Mouse (Mus musculus) neural tube, embryonic 13.5 days (tissue): ENCODE results near the gene Pgap2. TPM values are rescaled to one million over a fixed set of nuclear protein-coding genes. Genes with fewer than 3 reads are reported as not detected.
"Not testable (repeated sequence)": the region's sequence is repeated elsewhere in the genome, so short reads cannot be mapped to it uniquely, and the experiment has no call there.

Source experiments
- ATAC-seq: fragments of 200-750 bp; cut with Nextera tagmentation; 2 replicates; pipeline ENCODE4 v1.8.0; 2017; ENCODE audit warnings: low read depth, mild to moderate bottlenecking, moderate TSS enrichment, moderate library complexity
- H3K27ac ChIP-seq: fragments of 300-500 bp; sonication (generic); replicated peaks from 2 replicates; pipeline ENCODE4 v1.5.1; 2015; ENCODE audit warnings: moderate library complexity, mild to moderate bottlenecking, inconsistent platforms
- H3K27me3 ChIP-seq: fragments of 300-500 bp; sonication (generic); 2 replicates; pipeline ENCODE4 v1.6.1; 2015; ENCODE audit warnings: mild to moderate bottlenecking, inconsistent platforms
- H3K36me3 ChIP-seq: fragments of 300-500 bp; sonication (generic); 2 replicates; pipeline ENCODE4 v1.6.1; 2015; ENCODE audit warnings: mild to moderate bottlenecking, inconsistent platforms
- H3K4me1 ChIP-seq: fragments of 300-500 bp; sonication (generic); replicated peaks from 2 replicates; pipeline ENCODE4 v1.6.1; 2015; ENCODE audit warnings: inconsistent platforms
- H3K4me2 ChIP-seq: fragments of 300-500 bp; sonication (generic); 2 replicates; pipeline ENCODE4 v1.6.1; 2015; ENCODE audit warnings: inconsistent platforms, mild to moderate bottlenecking, moderate library complexity
- H3K4me3 ChIP-seq: fragments of 300-500 bp; sonication (generic); 2 replicates; pipeline ENCODE4 v1.5.1; 2015; ENCODE audit warnings: mild to moderate bottlenecking, inconsistent platforms
- H3K9ac ChIP-seq: fragments of 300-500 bp; sonication (generic); 2 replicates; pipeline ENCODE4 v1.6.1; 2015; ENCODE audit warnings: moderate library complexity, mild to moderate bottlenecking, inconsistent platforms
- H3K9me3 ChIP-seq: fragments of 300-500 bp; sonication (generic); 2 replicates; pipeline ENCODE4 v1.6.1; 2016; ENCODE audit warnings: inconsistent platforms
- WGBS: fragments of 180-500 bp; shearing (Covaris S2); methylation state at CpG from one replicate; pipeline ENCODE4 v1.1.7; 2015; 5-methylcytosine and 5-hydroxymethylcytosine counted together
- polyA plus RNA-seq: library from polyadenylated mRNA; unstranded; fragments of >200 nt; fragmentation: Nextera tagmentation; extraction: Ambion mirVana; gene quantifications from 2 replicates; pipeline ENCODE4 v1.2.1, GENCODE M21; 2015

Gene Pgap2
- polyA plus RNA-seq, 1 experiment from 2014 or later, result 47.5 TPM

DNA sequence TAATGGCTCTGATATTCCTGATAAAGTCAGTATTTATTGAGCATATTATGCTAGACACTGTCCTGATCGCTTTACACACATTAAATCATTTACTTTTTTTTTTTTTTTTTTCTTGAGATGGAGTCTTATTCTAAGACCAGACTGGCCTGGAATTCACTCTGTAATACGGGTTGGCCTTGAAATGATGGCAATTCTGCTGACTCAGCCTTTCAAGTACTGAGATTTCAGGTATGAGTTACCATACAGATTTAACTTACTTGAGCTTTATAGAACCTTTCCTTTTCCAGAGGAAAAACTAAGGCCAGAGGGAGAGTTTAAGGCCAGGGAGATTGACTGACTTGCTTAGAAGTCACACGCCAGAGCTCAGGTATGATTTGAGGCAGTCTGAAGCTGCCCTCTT is 46.6 kb downstream of the Pgap2 start:
- Histone ChIP-seq H3K4me1 (no peaks in the 10 kb centered on the region), H3K36me3 (no peaks in the 10 kb centered on the region), H3K9me3 (no peaks in the 10 kb centered on the region), H3K27ac (no peak overlapping the region), H3K4me2 (no peak overlapping the region), H3K9ac (no peak overlapping the region), H3K27me3 (no peaks in the 10 kb centered on the region), H3K4me3 (no peak overlapping the region)
- WGBS, result 87% methylated on average over 3 of the region's 3 CpGs
- no peak for ATAC-seq

DNA sequence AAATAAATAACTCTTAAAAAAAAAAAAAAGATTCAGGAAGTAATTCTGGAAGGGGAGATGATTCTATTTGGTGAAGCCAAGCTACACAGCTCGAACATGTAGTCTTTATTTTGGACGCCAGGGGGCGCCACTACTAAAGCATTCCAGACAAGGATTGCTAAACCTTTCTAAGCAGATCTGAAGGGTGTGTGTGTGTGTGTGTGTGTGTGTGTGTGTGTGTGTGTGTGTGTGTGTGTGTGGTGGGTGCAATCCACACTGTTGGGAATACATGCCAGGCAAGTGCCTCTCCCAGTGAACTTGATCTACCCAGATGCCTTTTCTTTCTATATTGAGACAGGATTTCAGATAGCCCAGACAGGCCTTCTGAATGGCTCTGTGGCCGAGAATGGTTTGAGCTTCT is 48.2 kb downstream of the Pgap2 start:
- 19% methylated on average over 4 of the region's 4 CpGs for WGBS
- Histone ChIP-seq H3K4me2 (no peak overlapping the region), H3K4me1 (no peaks in the 10 kb centered on the region), H3K36me3 (no peaks in the 10 kb centered on the region), H3K9ac (no peak overlapping the region), H3K27me3 (no peaks in the 10 kb centered on the region), H3K4me3 (no peak overlapping the region), H3K9me3 (no peaks in the 10 kb centered on the region), H3K27ac (no peak overlapping the region)
- ATAC-seq, result peak; percentile 48

DNA sequence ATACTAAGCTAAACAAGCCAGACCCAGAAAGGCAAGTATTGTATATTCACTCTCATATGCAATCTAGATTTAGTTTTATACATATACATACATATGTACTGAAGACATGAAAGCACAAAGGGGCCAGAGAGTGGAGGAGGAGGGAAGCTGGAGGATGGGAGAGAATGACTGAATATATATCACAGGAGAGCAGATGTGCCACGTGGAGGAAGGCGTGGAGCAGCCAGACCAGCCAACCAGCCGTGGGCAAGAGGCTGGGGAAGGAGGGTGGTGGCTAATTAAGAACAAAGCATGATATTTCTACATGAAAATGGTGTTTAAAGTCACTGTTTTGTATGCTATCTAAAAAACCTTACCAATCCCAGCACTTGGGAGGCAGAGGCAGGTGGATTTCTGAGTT is 48.7 kb downstream of the Pgap2 start:
- Histone ChIP-seq H3K4me2 (no peak overlapping the region), H3K4me1 (no peaks in the 10 kb centered on the region), H3K9ac (no peak overlapping the region), H3K27me3 (no peaks in the 10 kb centered on the region), H3K9me3 (no peaks in the 10 kb centered on the region), H3K4me3 (no peak overlapping the region), H3K36me3 (no peaks in the 10 kb centered on the region), H3K27ac (no peak overlapping the region)
- 51% methylated on average over 3 of the region's 3 CpGs for WGBS
- ATAC-seq, result no peak

DNA sequence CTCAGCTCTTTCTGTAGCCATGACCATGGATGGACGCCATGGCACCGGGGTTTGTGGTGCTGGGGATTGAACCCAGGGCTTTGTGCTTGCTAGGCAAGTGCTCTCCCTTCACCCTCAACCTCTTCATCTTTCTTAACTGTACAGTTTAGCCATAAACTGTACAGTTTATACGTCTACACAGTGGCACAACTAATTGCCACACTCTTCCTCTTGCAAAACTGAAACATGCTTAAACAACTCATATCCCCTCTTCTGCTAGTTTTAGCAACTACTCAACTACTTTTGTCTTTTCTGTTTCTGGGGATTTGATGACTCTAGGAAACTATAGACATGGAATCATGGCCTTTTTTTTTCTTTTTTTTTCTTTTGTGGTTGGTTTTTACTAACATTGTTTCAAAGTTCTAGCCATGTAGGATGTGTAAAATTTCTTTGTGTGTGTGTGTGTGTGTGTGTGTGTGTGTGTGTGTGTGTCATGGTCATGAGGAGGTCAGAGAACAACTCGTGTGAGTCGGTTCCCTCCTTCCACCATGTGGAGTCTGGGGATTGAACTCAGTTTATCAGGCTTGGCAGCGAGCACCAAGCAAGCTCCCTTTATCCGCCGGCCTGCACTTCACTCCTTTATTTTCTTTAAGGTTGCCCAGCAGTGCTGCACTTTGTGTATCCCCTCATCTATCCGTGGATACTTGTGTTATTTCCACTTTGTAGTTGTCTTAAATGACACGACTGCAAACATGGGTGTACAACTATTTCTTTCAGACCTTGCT is 49.9 kb downstream of the Pgap2 start:
- no peak overlapping the region for H3K4me3 ChIP-seq
- 88% methylated on average over 10 of the region's 10 CpGs for WGBS
- no peak for ATAC-seq

DNA sequence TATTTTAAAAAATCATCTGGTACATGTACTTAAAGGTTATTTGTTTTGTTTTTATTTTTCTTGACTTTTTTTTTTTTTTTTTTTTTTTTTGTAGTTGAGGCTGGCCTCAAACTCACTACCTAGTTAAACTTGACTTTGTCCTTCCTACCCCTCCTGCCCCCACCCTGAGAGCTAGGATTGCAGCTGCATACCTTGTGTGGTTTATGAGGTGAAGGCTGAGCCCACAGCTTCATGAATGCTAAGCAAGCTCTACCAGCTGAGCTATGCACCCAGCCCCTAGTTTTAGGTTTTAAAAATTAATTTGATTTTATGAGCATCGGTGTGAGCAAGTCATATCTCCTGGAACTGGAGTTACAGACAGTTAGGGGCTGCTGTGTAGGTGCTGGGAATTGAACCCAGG is 50.5 kb downstream of the Pgap2 start:
- H3K9ac ChIP-seq, result no peak overlapping the region
- no peaks in the 10 kb centered on the region for H3K4me1 ChIP-seq
- H3K4me2 ChIP-seq, result no peak overlapping the region
- WGBS, result 94% methylated on average over 1 of the region's 1 CpGs
- ATAC-seq, result no peak
- no peaks in the 10 kb centered on the region for H3K9me3 ChIP-seq
- H3K4me3 ChIP-seq, result no peak overlapping the region
- H3K27me3 ChIP-seq, result no peaks in the 10 kb centered on the region
- no peaks in the 10 kb centered on the region for H3K36me3 ChIP-seq
- H3K27ac ChIP-seq, result no peak overlapping the region

More for the DNA sequence above, 49.9 kb downstream of the Pgap2 start:
- no peak overlapping the region for H3K4me2 ChIP-seq
- H3K9ac ChIP-seq, result no peak overlapping the region
- H3K27me3 ChIP-seq, result no peaks in the 10 kb centered on the region
- H3K9me3 ChIP-seq, result no peaks in the 10 kb centered on the region
- H3K36me3 ChIP-seq, result no peaks in the 10 kb centered on the region
- no peak overlapping the region for H3K27ac ChIP-seq
- no peaks in the 10 kb centered on the region for H3K4me1 ChIP-seq

DNA sequence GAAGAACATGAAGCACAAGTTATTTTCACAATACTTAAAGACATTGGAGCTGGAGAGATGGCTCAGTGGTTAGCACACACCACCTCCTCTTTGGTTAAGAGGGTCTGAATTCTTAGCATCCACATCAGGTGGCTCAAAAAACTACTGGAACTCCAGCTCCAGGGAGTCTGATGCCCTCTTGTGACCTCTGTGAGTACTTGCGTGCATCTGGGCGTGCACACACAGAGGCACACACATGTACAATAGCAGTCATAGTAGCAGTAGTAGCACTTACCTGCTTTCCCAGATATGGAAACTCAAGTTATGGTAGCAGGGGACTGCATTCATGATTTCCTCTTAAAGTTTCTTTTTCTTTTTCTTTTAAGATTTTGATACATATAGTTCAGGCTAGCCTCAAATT is 53.0 kb downstream of the Pgap2 start:
- no peaks in the 10 kb centered on the region for H3K9me3 ChIP-seq
- no peak overlapping the region for H3K4me3 ChIP-seq
- WGBS, result 97% methylated on average over 2 of the region's 2 CpGs
- H3K9ac ChIP-seq, result no peak overlapping the region
- no peak overlapping the region for H3K27ac ChIP-seq
- peaks cover 2% of the 10 kb centered on the region; the same call in 1 of the 2 replicates for H3K4me1 ChIP-seq
- H3K36me3 ChIP-seq, result no peaks in the 10 kb centered on the region
- no peaks in the 10 kb centered on the region; the same call in 1 of the 2 replicates for H3K27me3 ChIP-seq
- ATAC-seq, result no peak
- no peak overlapping the region for H3K4me2 ChIP-seq

DNA sequence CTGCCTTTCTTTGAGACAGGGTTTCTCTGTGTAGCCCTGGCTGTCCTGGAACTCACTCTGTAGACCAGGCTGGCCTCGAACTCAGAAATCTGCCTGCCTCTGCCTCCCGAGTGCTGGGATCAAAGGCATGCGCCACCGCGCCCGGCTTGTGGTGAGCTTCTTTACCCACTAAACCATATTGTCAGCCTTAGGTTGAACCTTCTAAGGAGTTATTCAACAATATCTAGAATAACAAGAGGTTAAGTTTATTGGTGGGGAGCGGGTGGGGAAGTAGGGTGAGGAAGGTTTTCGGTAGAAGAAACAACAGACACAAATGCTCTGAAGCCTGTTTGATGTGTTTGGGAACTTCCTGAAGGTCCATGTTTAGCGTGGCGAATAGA is 56.0 kb downstream of the Pgap2 start:
- not testable (repeated sequence) for H3K9me3 ChIP-seq, H3K4me2 ChIP-seq, H3K27ac ChIP-seq, H3K4me3 ChIP-seq, ATAC-seq, H3K9ac ChIP-seq, H3K36me3 ChIP-seq
- Histone ChIP-seq H3K27me3 (peaks cover 12% of the 10 kb centered on the region), H3K4me1 (peaks cover 11% of the 10 kb centered on the region)
- 90% methylated on average over 10 of the region's 10 CpGs for WGBS

DNA sequence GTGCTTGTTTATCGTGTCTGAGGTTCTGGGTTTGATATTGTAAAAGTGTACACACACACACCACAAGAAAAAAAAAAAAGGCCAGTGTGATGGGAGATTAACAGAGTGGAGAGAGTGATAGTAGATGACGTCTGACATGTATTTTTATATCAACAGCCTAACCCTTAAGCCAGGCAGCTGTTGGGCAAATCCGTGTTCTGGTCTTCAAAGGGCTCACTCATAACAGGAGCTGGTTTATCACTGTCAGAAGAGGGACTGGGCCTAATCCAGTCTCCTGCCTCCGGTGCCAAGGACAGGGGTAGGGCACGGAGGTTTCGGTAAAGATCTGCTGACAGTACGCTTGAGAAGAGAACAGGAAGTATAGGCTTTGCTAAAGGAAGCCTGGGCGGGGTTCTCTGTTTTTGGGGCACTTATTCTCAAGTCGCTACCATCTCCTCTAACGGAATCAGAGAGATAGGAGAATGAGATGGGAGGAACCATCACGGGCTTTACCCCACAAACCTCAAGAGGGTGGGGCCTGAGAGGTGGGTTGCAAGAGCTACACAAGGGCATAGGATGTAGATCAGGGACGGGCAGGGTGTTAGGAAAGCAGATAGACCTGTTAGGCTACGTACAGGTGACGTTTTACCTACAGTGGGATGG is 56.5 kb downstream of the Pgap2 start:
- no peaks in the 10 kb centered on the region for H3K36me3 ChIP-seq
- peak overlapping the region; percentile 72; the same call in 1 of the 2 replicates for H3K4me3 ChIP-seq
- H3K9ac ChIP-seq, result no peak overlapping the region
- H3K9me3 ChIP-seq, result no peaks in the 10 kb centered on the region
- H3K27ac ChIP-seq, result no peak overlapping the region
- WGBS, result 57% methylated on average over 14 of the region's 14 CpGs
- H3K4me1 ChIP-seq, result peaks cover 11% of the 10 kb centered on the region
- H3K27me3 ChIP-seq, result peaks cover 12% of the 10 kb centered on the region
- H3K4me2 ChIP-seq, result peak overlapping the region; percentile 98; the same call in 1 of the 2 replicates
- ATAC-seq, result peak; percentile 56

DNA sequence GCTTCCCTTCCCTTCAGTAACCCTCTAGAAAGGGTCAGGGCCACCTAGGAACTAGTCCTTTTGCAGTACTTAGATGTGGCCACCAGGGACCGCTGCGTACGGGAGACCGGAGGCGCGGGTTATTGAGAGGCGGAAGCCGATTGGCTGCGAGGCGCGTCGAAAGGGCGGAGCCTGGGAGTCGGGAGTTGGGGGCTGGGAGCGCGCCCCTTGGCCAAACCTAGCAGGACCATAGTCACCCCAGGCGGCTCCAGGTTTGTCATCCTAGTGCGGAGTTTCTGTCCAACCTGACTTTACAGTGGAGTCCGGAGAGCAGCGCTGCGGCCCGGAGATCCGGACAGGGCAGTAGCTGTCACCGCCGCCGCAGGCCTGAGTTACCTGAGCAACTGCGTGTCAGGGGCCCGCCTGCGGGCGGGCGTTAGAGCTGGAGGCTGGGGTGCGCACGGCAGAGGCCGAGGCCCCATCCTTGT is 57.1 kb downstream of the Pgap2 start:
- peak overlapping the region; percentile 72 for H3K4me3 ChIP-seq
- H3K9me3 ChIP-seq, result no peaks in the 10 kb centered on the region
- peaks cover 12% of the 10 kb centered on the region for H3K27me3 ChIP-seq
- peak overlapping the region; percentile 76 for H3K9ac ChIP-seq
- under 1% methylated on average over 34 of the region's 34 CpGs for WGBS
- 0 out of 2 replicates have a peak overlapping the region, but pooled peaks have one; percentile 34 for H3K27ac ChIP-seq
- no peaks in the 10 kb centered on the region for H3K36me3 ChIP-seq
- ATAC-seq, result peak; percentile 91
- H3K4me2 ChIP-seq, result peak overlapping the region; percentile 98
- peaks cover 11% of the 10 kb centered on the region for H3K4me1 ChIP-seq

DNA sequence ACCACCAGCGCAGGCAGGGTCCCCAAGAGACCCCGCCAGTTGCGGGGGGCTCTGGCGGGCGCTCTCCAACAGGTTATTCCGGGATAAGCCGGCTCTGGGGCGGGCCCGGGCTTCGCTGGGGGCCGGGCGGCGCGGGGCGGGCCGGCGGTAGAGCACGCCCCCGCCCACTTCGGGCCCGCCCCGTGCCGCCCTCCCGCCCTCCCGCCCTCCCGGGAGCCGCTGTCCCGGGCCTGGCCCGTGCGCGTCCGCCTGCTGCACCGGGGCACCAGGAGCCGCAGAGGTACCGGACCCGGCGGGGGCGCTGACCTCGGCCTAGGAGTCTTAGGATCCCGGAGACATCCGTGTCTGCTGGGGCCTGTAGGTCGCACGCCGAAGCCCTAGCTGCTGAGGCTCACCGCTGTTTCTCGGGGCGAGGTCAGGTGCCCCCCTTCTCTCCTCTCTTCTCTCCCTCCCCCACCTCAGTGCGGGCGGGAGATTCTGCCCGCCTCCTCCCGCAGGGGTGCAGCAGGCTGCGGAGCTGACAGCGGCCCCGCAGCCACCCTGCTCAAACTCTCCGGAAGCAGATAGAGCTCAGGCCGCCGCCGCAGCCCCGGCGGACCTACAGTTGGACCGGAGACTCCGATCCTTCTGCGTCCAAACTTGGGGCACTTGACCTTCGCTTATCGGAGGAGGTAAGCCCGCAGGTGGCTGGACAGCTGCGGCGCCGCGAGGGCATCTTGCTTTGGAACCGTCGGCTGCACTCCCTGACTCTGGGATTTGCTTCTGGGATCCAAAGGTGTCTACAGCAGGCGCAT is 57.8 kb downstream of the Pgap2 start, which contains the start of gene Stim1:
TSS of gene Stim1 (plus strand) at position 206 of the 794 bp plus-strand sequence.
- 0 out of 2 replicates have a peak within 1 kb of the TSS, but pooled peaks have one; percentile 34 for H3K27ac ChIP-seq
- peak; percentile 87 for ATAC-seq
- under 1% methylated on average over 57 of the region's 73 CpGs for WGBS
- peak within 1 kb of the TSS; percentile 76 for H3K9ac ChIP-seq
- H3K4me1 ChIP-seq, result peaks cover 11% of the 10 kb centered on the region
- H3K9me3 ChIP-seq, result no peaks in the 10 kb centered on the region
- H3K27me3 ChIP-seq, result peaks cover 12% of the 10 kb centered on the region
- peak within 1 kb of the TSS; percentile 72 for H3K4me3 ChIP-seq
- peak within 1 kb of the TSS; percentile 98 for H3K4me2 ChIP-seq
- H3K36me3 ChIP-seq, result no peaks in the 10 kb centered on the region

DNA sequence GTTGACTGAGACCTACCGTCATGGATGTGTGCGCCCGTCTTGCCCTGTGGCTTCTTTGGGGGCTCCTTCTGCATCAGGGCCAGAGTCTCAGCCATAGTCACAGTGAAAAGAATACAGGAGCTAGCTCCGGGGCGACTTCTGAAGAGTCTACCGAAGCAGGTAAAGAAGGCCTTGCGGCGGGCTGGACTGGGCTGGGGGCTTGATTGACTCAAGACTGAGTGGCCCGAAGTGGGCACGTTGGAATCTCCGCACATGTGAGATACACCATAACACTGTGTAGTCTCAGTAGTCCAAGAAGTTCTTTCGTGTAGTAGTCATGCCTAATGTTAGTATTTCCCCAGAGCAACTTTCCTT is 58.4 kb downstream of the Pgap2 start:
- ATAC-seq, result no peak
- H3K27ac ChIP-seq, result no peak overlapping the region
- H3K4me2 ChIP-seq, result peak overlapping the region; percentile 98
- no peaks in the 10 kb centered on the region for H3K36me3 ChIP-seq
- H3K9ac ChIP-seq, result peak overlapping the region; percentile 76
- peaks cover 12% of the 10 kb centered on the region for H3K27me3 ChIP-seq
- H3K4me3 ChIP-seq, result peak overlapping the region; percentile 72
- H3K9me3 ChIP-seq, result no peaks in the 10 kb centered on the region
- WGBS, result 6% methylated on average over 12 of the region's 12 CpGs
- H3K4me1 ChIP-seq, result peaks cover 11% of the 10 kb centered on the region

DNA sequence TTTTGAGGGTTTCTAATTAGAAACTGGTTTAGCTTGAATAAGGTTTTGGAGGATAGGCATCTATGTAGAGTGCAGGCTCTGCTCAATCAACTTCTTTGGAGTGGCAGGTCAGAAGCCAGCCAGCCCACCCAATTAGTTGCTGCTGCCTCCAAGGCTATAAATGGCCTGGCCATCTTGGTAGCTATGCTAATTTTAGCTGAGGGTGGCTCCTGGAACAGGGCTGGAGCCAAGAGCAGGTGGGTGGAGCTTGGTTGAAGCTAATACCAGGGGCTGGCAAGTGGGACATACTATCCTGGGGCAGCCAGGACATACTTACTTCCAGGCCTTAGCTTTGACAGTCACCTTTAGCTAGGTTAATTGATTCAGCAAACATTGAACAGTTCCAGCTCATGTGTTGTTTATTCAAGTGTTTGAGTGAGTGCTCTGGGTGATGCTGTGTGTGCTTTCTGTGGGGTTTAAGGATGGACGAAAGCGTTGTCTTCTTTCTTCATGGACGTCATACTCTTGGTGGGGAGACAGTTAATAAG is 62.5 kb downstream of the Pgap2 start:
- Histone ChIP-seq H3K36me3 (no peaks in the 10 kb centered on the region), H3K4me3 (no peak overlapping the region), H3K9me3 (no peaks in the 10 kb centered on the region), H3K27ac (no peak overlapping the region), H3K27me3 (peaks cover 12% of the 10 kb centered on the region), H3K4me1 (peaks cover 11% of the 10 kb centered on the region), H3K4me2 (no peak overlapping the region), H3K9ac (no peak overlapping the region)
- ATAC-seq, result no peak
- 96% methylated on average over 3 of the region's 3 CpGs for WGBS
